Mouse (Mus musculus) bone marrow macrophage, adult 2 months (primary cell): ENCODE measurements at regions not wholly inside any gene's neighbourhood (a gene's known extent, or its start where the extent isn't known, plus 50 kb on each side); places are given as distances from the start of the nearest gene placed in this dataset.

Experiments
- CTCF ChIP-seq: IDR thresholded peaks from 2 replicates; pipeline ENCODE4 v1.5.1; 2012; ENCODE audit warnings: low read depth, mild to moderate bottlenecking, low read length, moderate library complexity
- POLR2A ChIP-seq: IDR thresholded peaks from 2 replicates; pipeline ENCODE4 v1.6.1; 2012; ENCODE audit warnings: mild to moderate bottlenecking, low read depth, low read length, borderline replicate concordance

DNA sequence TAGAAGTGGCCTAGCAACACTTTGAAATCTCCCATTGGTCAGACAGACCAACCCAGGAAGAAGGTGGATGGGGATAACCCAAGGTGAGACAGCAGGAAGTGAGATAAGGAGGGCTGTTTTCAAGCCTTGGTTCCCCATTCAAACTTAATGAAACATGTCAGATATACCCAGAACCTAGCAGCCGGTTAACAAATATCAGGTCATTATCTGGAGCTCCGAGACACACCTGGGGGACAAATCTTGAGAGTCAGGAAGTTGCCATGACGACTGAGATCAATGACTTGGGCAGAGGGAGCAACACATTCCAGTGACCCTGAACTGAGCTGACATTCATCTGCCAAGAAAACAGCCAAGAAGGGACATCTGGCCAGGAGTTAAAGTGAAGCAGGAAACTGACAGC is 225.1 kb upstream of the Btg1 start:
- TF ChIP-seq CTCF, result no peak
- TF ChIP-seq POLR2A, result no peak
